Mouse (Mus musculus): ENCODE data around the gene Ntng2.

- TF ChIP-seq CHD2 (IDR thresholded peaks at IDR 0.05; ENCODE audit: low read depth, low read length) = no peak
- TF ChIP-seq ZC3H11A (IDR thresholded peaks at IDR 0.05; ENCODE audit: borderline replicate concordance, low read depth, low read length) = no peak
These were observed 6.5 kb downstream of the Ntng2 start for GRCm38 (mm10) chr2:29246275-29246674.

Measured in ES-E14 (cell line).